Mouse (Mus musculus): ENCODE measurements around the gene Aifm1. TPM values are rescaled to one million over a fixed set of nuclear protein-coding genes. Genes with fewer than 3 reads are reported as not detected.

Gene Aifm1
- polyA plus RNA-seq, 1 experiment from 2014 or later = 139 TPM

Other genes with a start within 250 kb of the Aifm1 start
- 3.4 and 3.6 TPM in 2 replicates for gene Bcorl1, start 172.2 kb downstream of the Aifm1 start, polyA plus RNA-seq (2015; fragmentation: Nextera tagmentation; extraction: Ambion mirVana)
- gene Elf4, start 50.4 kb downstream of the Aifm1 start, polyA plus RNA-seq (2015; fragmentation: Nextera tagmentation; extraction: Ambion mirVana) = 10.0 and 10.1 TPM in 2 replicates
- gene Rab33a, start 5.7 kb upstream of the Aifm1 start, polyA plus RNA-seq (2015; fragmentation: Nextera tagmentation; extraction: Ambion mirVana) = 3.8 and 5.6 TPM in 2 replicates
- 5.1 and 5.8 TPM in 2 replicates for gene Zfp280c, start 80.9 kb upstream of the Aifm1 start, polyA plus RNA-seq (2015; fragmentation: Nextera tagmentation; extraction: Ambion mirVana)
- gene Slc25a14, start 109.8 kb upstream of the Aifm1 start, polyA plus RNA-seq (2015; fragmentation: Nextera tagmentation; extraction: Ambion mirVana) = 7.7 and 8.2 TPM in 2 replicates
- gene Gpr119, start 160.9 kb upstream of the Aifm1 start, polyA plus RNA-seq (2015; fragmentation: Nextera tagmentation; extraction: Ambion mirVana) = not detected in 2 replicates
- gene Rbmx2, start 181.4 kb upstream of the Aifm1 start, polyA plus RNA-seq (2015; fragmentation: Nextera tagmentation; extraction: Ambion mirVana) = 15.3 and 16.1 TPM in 2 replicates